Mouse (Mus musculus): ENCODE data around the gene Fam210b.

DNA sequence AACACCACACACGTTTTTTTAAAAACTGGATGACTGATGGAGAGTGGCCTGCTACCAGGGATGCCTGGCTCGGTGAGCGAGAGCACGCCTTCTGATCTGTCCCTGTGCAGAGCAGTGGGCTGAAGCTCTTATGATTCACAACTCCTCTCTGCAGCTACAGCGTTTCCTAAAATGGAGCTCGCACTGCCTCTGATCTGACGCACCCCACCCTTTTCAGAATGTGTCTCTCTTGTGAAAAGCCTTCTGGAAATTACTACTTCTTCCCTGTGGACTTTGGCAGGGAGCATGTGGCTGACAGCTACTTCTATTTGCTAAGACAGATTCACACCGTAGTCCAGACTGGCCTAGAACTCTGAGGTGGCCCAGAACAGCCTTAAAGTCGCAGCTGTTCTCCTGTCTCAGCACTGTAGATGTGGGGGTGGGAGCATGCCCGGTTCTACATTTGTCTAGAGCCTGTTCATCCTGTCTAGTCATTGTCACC, 46.7 kb downstream of the Fam210b start:
- TF ChIP-seq CTCF (IDR thresholded peaks at IDR 0.05; ENCODE audit: extremely low read depth, insufficient read depth, insufficient read length, insufficient replicate concordance) (no peak), POLR2A (IDR thresholded peaks at IDR 0.05; ENCODE audit: low read depth, low read length) (no peak)
